ENCODE assay signal across 8 mouse cellular contexts in the genomic region with DNA sequence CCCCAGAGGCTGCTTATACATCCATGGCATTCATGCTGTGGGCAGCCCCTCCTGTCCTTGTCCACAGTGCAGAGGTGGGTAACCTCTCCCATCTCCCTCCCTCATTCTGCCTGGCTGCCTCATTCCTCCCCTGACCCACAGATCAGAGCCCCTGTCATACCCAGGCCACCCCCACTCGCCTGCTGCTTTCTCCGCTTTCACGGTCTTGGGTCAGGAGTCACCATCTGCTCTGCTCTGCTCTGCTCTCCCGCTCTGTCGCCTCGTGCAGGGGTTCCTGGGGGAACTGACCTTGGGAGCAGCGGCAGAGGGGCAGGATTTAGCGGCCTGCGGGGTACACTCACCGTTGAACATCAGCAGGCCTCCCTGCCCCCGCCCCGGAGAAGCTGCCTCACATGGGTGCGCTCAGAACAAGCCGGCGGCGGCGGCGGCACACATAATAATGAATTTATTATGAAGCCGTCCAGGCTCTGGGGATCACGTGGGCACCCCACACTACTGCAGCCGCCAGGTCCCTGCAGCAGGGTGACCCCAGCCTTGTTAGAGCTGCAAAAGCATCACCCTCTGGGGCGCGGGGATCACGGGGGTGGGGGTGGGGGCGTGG. TPM values are rescaled to one million over a fixed set of nuclear protein-coding genes. Genes with fewer than 3 reads are reported as not detected.
DNase-seq lines count a peak whose midpoint lies in the region; ATAC-seq and TF ChIP-seq lines count a peak whose summit lies in the region.

No protein-coding gene starts in this region.

- no peaks in the 10 kb centered on the region for H3K9me3 ChIP-seq in heart, postnatal 0 days (replicated peaks; ENCODE audit: control insufficient read depth, low read length)
- no peaks in the 10 kb centered on the region for H3K9me3 ChIP-seq in forebrain, embryonic 13.5 days (replicated peaks)
- H3K9me3 ChIP-seq in limb, embryonic 14.5 days (ENCODE audit: control insufficient read depth, low read length): no peaks in the 10 kb centered on the region

- no peak for TF ChIP-seq EP300 in heart, postnatal 0 days (IDR thresholded peaks at IDR 0.05; ENCODE audit: low read depth)

- H3K4me2 ChIP-seq in heart, postnatal 0 days (ENCODE audit: low read depth, low read length): peak overlapping the region; percentile 28; the same call in 1 of the 2 replicates
- H3K4me2 ChIP-seq in forebrain, embryonic 13.5 days: peak overlapping the region; percentile 64
- peak overlapping the region; percentile 35 for H3K4me2 ChIP-seq in limb, embryonic 14.5 days (replicated peaks; ENCODE audit: low read depth, low read length, severe bottlenecking)

- H3K36me3 ChIP-seq in heart, postnatal 0 days (replicated peaks; ENCODE audit: control insufficient read depth, insufficient read depth, low read length): no peaks in the 10 kb centered on the region; the same call in 1 of the 2 replicates
- H3K36me3 ChIP-seq in forebrain, embryonic 13.5 days (ENCODE audit: poor library complexity, severe bottlenecking): peaks cover 12% of the 10 kb centered on the region
- 0 out of 2 replicates have a peak, but pooled peaks cover 2% of the 10 kb centered on the region for H3K36me3 ChIP-seq in limb, embryonic 14.5 days (ENCODE audit: control insufficient read depth, insufficient read depth, low read length)

- WGBS in heart, postnatal 0 days: 33% methylated on average over 25 of the region's 25 CpGs
- 3% methylated on average over 25 of the region's 25 CpGs for WGBS in forebrain, embryonic 13.5 days
- 4% methylated on average over 25 of the region's 25 CpGs for WGBS in limb, embryonic 14.5 days

- no peak for DNase-seq in heart, postnatal 0 days (ENCODE audit: low spot score)
- no peak for DNase-seq in heart, postnatal 4 days
- peak; percentile 75 for DNase-seq in cerebellum, adult 9-10 months
- no peak for DNase-seq in limb, embryonic 14.5 days (ENCODE audit: low spot score)
- no peak for DNase-seq in spleen, postnatal 36 days (ENCODE audit: low spot score in 2 of 2)
- DNase-seq in ovary, adult 18-20 months (ENCODE audit: low spot score): no peak
- no peak for DNase-seq in left cerebral cortex, postnatal 10 days (ENCODE audit: extremely low spot score in 1 of 2, low spot score in 2 of 2)

- H3K27me3 ChIP-seq in heart, postnatal 0 days (ENCODE audit: control insufficient read depth, insufficient read depth, low read length): no peaks in the 10 kb centered on the region
- H3K27me3 ChIP-seq in forebrain, embryonic 13.5 days: no peaks in the 10 kb centered on the region
- H3K27me3 ChIP-seq in limb, embryonic 14.5 days (ENCODE audit: control insufficient read depth, insufficient read depth, low read length): no peaks in the 10 kb centered on the region

- ATAC-seq in heart, postnatal 0 days (ENCODE audit: insufficient read depth, low read depth): peak; percentile 3; the same call in 1 of the 2 replicates
- ATAC-seq in forebrain, embryonic 13.5 days: peak; percentile 23
- no peak for ATAC-seq in limb, embryonic 14.5 days (ENCODE audit: low FRiP score, low read depth)

- intact Hi-C loops in left cerebral cortex, postnatal 10 days (cut with DNase I): no loop called here

- 0 out of 2 replicates have a peak overlapping the region, but pooled peaks have one; percentile 2 for H3K9ac ChIP-seq in heart, postnatal 0 days (replicated peaks; ENCODE audit: low read depth, low read length)
- H3K9ac ChIP-seq in forebrain, embryonic 13.5 days: peak overlapping the region; percentile 66
- peak overlapping the region; percentile 48; the same call in 1 of the 2 replicates for H3K9ac ChIP-seq in limb, embryonic 14.5 days (ENCODE audit: low read depth, low read length, severe bottlenecking)

- TF ChIP-seq POLR2A in limb, embryonic 14.5 days (IDR thresholded peaks at IDR 0.05; ENCODE audit: borderline replicate concordance, extremely low read depth, insufficient read depth, insufficient read length): no peak

- no peak for TF ChIP-seq CTCF in heart, postnatal 0 days (IDR thresholded peaks at IDR 0.05; ENCODE audit: low read depth)

- H3K4me3 ChIP-seq in heart, postnatal 0 days (ENCODE audit: low read depth, low read length): no peak overlapping the region
- H3K4me3 ChIP-seq in forebrain, embryonic 13.5 days: peak overlapping the region; percentile 25
- H3K4me3 ChIP-seq in limb, embryonic 14.5 days (replicated peaks; ENCODE audit: low read length): peak overlapping the region; percentile 16

- peaks cover 71% of the 10 kb centered on the region for H3K4me1 ChIP-seq in heart, postnatal 0 days (ENCODE audit: control insufficient read depth, insufficient read depth)
- peaks cover 99% of the 10 kb centered on the region for H3K4me1 ChIP-seq in forebrain, embryonic 13.5 days
- peaks cover 54% of the 10 kb centered on the region for H3K4me1 ChIP-seq in limb, embryonic 14.5 days (ENCODE audit: control insufficient read depth, insufficient read depth, low read length)

- peak overlapping the region; percentile 18; the same call in 1 of the 2 replicates for H3K27ac ChIP-seq in heart, postnatal 0 days (ENCODE audit: low read depth)
- peak overlapping the region; percentile 93 for H3K27ac ChIP-seq in forebrain, embryonic 13.5 days
- H3K27ac ChIP-seq in limb, embryonic 14.5 days (replicated peaks; ENCODE audit: low read depth, low read length): no peak overlapping the region

RNA-seq across cellular contexts. Expression of a gene that starts 39.7 kb away (rescaled TPM):
- 29.8 and 52.1 TPM in 2 replicates for total RNA-seq in heart, postnatal 0 days (2014; rRNA removed; ENCODE audit: low replicate concordance)
- polyA plus RNA-seq in heart, postnatal 0 days (2015; fragmentation: Nextera tagmentation; extraction: Ambion mirVana): 19.3 and 23.8 TPM in 2 replicates
- 10 to 100 TPM; 42.0 to 43.2 TPM for total RNA-seq in heart, postnatal 4 days (2021)
- polyA plus RNA-seq in forebrain, embryonic 13.5 days (2015; fragmentation: Nextera tagmentation; extraction: Ambion mirVana): 66.9 and 79.8 TPM in 2 replicates
- polyA plus RNA-seq in limb, embryonic 14.5 days (2012; rRNA removed): 72.3 and 97.9 TPM in 2 replicates
- polyA plus RNA-seq in limb, embryonic 14.5 days (2014; fragmentation: Nextera tagmentation; extraction: Ambion mirVana): 92.4 and 107 TPM in 2 replicates
- total RNA-seq in left cerebral cortex, postnatal 10 days (2021): 1 to 10 TPM; 2.3 to 2.9 TPM

Comparison
In these comparisons a context has a peak if more than half of its experiments do, and no peak if none do; other contexts are left out.
1. H3K9ac ChIP-seq: peak in every context shown above with its lines; median percentile 66 in forebrain, embryonic 13.5 days; 48 in limb, embryonic 14.5 days; 2 in heart, postnatal 0 days.